Mouse (Mus musculus) midbrain, embryonic 14.5 days (tissue): Measurements from ENCODE around the gene Dnajb6. TPM values are rescaled to one million over a fixed set of nuclear protein-coding genes. Genes with fewer than 3 reads are reported as not detected.

ENCODE experiments used
- ATAC-seq: fragments of 200-750 bp; cut with Nextera tagmentation; 2 replicates; pipeline ENCODE4 v1.8.0; 2017; ENCODE audit warnings: moderate number of reproducible peaks, moderate library complexity; ENCODE audit not compliant: low FRiP score, low TSS enrichment
- DNase-seq: peaks from one replicate; pipeline ENCODE4 v3.0.0-alpha.2; 2015
- H3K27ac ChIP-seq: fragments of 300-500 bp; sonication (generic); replicated peaks from 2 replicates; pipeline ENCODE4 v1.5.1; 2014; ENCODE audit warnings: mild to moderate bottlenecking, low read depth, low read length, moderate library complexity
- H3K27me3 ChIP-seq: fragments of 300-500 bp; sonication (generic); 2 replicates; pipeline ENCODE4 v1.6.1; 2014; ENCODE audit warnings: low read length, control low read depth, mixed read lengths; ENCODE audit not compliant: control insufficient read depth, insufficient read depth
- H3K36me3 ChIP-seq: fragments of 300-500 bp; sonication (generic); 2 replicates; pipeline ENCODE4 v1.6.1; 2014; ENCODE audit warnings: low read length, control low read depth; ENCODE audit not compliant: control insufficient read depth, insufficient read depth
- H3K4me1 ChIP-seq: fragments of 300-500 bp; sonication (generic); 2 replicates; pipeline ENCODE4 v1.6.1; 2014; ENCODE audit warnings: mild to moderate bottlenecking, antibody characterized with exemption, low read length, control low read depth; ENCODE audit not compliant: control insufficient read depth, insufficient read depth
- H3K4me2 ChIP-seq: fragments of 300-500 bp; sonication (generic); 2 replicates; pipeline ENCODE4 v1.6.1; 2014; ENCODE audit warnings: mild to moderate bottlenecking, low read length, moderate library complexity
- H3K4me3 ChIP-seq: fragments of 300-500 bp; sonication (generic); replicated peaks from 2 replicates; pipeline ENCODE4 v1.5.1; 2014; ENCODE audit warnings: low read depth, low read length
- H3K9ac ChIP-seq: fragments of 300-500 bp; sonication (generic); replicated peaks from 2 replicates; pipeline ENCODE4 v1.6.1; 2014; ENCODE audit warnings: mild to moderate bottlenecking, low read length, moderate library complexity
- H3K9me3 ChIP-seq: fragments of 300-500 bp; sonication (generic); 2 replicates; pipeline ENCODE4 v1.6.1; 2016; ENCODE audit warnings: low read length, control low read depth, mixed read lengths; ENCODE audit not compliant: control insufficient read depth
- WGBS: fragments of 180-500 bp; shearing (Covaris S2); extraction: QIAGEN DNeasy Blood & Tissue Kit; methylation state at CpG from one replicate; pipeline ENCODE4 v1.1.7; 2014; 5-methylcytosine and 5-hydroxymethylcytosine counted together
- polyA plus RNA-seq: library from polyadenylated mRNA; unstranded; fragments of >200 nt; fragmentation: Nextera tagmentation; extraction: Ambion mirVana; gene quantifications from 2 replicates; pipeline ENCODE4 v1.2.1, GENCODE M21; 2014

Dnajb6 gene
- polyA plus RNA-seq, 1 experiment from 2014 or later, result 353 TPM

DNA sequence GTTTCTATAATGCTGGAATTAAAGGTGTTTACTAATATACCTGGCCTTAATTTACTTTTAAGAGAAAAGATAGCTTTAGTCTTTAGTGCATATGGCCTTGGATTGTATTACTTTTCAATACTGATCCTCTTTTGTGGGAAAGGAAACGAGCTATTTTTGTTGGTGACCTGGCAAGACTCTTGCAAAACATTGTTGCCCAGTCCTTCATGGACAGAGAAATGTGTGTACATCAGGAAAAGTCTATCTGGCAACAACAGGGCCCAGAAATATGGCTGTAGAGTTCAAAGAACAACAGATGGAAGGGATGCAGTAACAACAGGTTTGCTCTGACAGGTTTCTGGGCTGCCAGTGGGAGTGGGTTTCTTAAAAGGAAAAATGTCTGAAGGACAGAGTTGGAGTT lies 5.2 kb downstream of the Dnajb6 start:
- WGBS, result 87% methylated on average over 1 of the region's 1 CpGs
- no peak for ATAC-seq

DNA sequence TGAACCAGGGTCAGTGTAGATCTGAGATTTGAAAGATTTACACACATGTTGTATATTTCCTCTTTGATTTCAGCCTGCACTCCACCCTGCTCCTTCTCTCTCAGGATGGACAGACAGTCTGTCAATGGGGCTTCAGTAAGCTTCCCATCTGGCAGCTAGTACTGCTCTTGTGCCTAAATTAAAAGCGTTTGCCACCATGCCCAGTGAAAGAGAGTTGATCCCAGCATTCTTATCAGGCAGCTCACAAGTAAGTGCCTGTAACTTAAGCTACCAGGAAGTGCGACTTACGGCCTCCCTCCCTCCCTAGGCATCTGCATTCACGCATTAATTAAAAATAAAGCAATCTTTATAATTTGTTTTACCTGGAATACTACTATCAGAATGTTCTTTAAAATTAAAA lies 5.6 kb downstream of the Dnajb6 start:
- no peak overlapping the region for H3K4me3 ChIP-seq
- H3K4me2 ChIP-seq, result no peak overlapping the region
- ATAC-seq (no peak), DNase-seq (no peak)
- no peaks in the 10 kb centered on the region for H3K36me3 ChIP-seq
- H3K27ac ChIP-seq, result no peak overlapping the region
- H3K9ac ChIP-seq, result no peak overlapping the region
- no peaks in the 10 kb centered on the region for H3K9me3 ChIP-seq
- H3K4me1 ChIP-seq, result peaks cover 16% of the 10 kb centered on the region
- H3K27me3 ChIP-seq, result no peaks in the 10 kb centered on the region
- WGBS, result 81% methylated on average over 4 of the region's 4 CpGs

More for the DNA sequence above, 5.2 kb downstream of the Dnajb6 start:
- Histone ChIP-seq H3K4me2 (no peak overlapping the region), H3K4me3 (no peak overlapping the region), H3K27me3 (no peaks in the 10 kb centered on the region), H3K36me3 (no peaks in the 10 kb centered on the region), H3K4me1 (peaks cover 16% of the 10 kb centered on the region), H3K9ac (no peak overlapping the region), H3K27ac (no peak overlapping the region), H3K9me3 (no peaks in the 10 kb centered on the region)
- DNase-seq, result no peak

DNA sequence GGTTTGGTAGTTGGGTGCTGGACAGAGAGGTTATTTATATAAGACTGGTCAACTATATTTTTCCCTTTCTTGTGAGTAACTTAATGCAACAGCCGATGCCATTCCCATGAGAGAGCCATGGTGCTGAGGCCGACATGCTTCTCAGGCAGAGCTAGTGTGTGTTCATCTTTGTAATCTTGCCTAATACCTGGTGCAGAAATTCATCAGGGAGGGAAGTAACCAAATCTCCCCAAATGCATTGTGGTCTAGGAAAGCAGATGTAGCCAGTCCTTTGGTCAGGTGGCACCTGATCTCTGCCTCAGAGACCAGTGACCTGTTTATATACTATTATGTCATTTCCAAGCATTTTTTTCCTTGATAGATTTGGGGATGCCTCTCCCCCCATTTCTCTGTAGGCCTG lies 12.2 kb downstream of the Dnajb6 start:
- no peak for DNase-seq
- H3K27me3 ChIP-seq, result no peaks in the 10 kb centered on the region
- H3K9ac ChIP-seq, result no peak overlapping the region
- WGBS, result 92% methylated on average over 2 of the region's 2 CpGs
- ATAC-seq, result no peak
- H3K4me1 ChIP-seq, result no peaks in the 10 kb centered on the region
- H3K4me3 ChIP-seq, result no peak overlapping the region
- H3K9me3 ChIP-seq, result no peaks in the 10 kb centered on the region
- no peak overlapping the region for H3K4me2 ChIP-seq
- no peak overlapping the region for H3K27ac ChIP-seq
- peaks cover 28% of the 10 kb centered on the region for H3K36me3 ChIP-seq

DNA sequence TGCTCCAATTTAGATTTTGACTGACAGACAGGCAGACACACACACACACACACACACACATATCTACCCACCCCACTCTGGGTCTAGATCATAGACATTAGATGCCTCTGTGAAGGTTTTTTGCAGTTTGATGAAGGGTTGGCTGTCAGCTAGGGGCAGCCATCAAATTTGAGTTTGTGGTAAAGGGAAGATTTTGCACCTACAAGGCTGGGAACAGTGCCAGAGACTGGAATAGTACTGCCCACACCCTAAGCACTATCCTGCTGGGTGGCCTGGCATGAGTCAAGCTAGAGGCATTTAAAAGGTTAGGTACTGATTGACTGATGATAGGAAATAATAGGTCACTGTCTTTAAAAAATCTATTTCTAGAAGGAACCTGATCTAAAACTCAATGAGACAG lies 15.8 kb downstream of the Dnajb6 start:
- H3K9ac ChIP-seq, result no peak overlapping the region
- peaks cover 64% of the 10 kb centered on the region for H3K36me3 ChIP-seq
- no peaks in the 10 kb centered on the region for H3K27me3 ChIP-seq
- H3K27ac ChIP-seq, result no peak overlapping the region
- H3K4me2 ChIP-seq, result no peak overlapping the region
- DNase-seq (no peak), ATAC-seq (no peak)
- no peaks in the 10 kb centered on the region for H3K9me3 ChIP-seq
- no peak overlapping the region for H3K4me3 ChIP-seq
- H3K4me1 ChIP-seq, result no peaks in the 10 kb centered on the region

DNA sequence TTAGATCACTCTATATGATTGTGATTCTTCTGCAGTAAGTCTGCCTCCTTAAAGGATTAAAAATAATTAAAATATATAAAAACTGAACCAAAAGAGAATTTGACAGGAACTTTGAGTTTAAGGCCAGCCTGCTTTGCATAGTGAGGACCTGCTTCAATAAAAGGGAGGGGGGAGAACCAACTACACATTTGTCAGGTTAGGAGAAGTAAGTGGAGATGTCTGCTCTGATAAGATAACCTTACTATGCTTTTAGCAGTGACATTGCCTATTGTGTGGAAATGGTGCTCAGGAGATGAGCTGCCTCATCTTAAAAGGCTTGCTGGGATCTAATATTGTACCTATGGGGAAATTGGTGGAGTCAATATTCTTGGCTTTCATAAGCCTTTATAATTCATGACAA lies 17.4 kb downstream of the Dnajb6 start:
- Histone ChIP-seq H3K4me2 (no peak overlapping the region), H3K36me3 (peaks cover 80% of the 10 kb centered on the region), H3K4me1 (no peaks in the 10 kb centered on the region), H3K9ac (no peak overlapping the region), H3K27me3 (no peaks in the 10 kb centered on the region), H3K4me3 (no peak overlapping the region), H3K9me3 (no peaks in the 10 kb centered on the region), H3K27ac (no peak overlapping the region)
- no peak for DNase-seq
- ATAC-seq, result no peak

DNA sequence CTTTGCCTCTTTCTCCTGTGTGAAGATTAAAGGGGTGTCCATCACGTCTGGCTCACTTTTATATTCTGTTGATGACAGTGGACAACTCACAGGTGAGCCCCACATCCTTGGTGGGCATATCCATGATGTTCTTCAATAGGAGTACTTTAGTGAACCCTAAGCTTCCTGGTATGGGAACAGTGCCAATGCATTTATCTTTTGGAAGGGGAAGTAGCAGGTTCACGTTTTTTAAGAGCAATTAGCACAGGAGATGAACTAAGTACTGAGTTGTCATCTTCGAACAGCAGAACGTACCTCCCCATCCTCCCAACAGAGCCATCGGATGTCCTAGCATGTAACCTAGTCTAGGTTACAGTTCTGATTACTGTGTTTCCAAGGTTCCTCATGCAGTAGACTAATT lies 23.8 kb downstream of the Dnajb6 start:
- Histone ChIP-seq H3K4me2 (no peak overlapping the region), H3K27me3 (no peaks in the 10 kb centered on the region), H3K36me3 (peaks cover 79% of the 10 kb centered on the region), H3K9ac (no peak overlapping the region), H3K4me3 (no peak overlapping the region), H3K9me3 (no peaks in the 10 kb centered on the region), H3K27ac (no peak overlapping the region), H3K4me1 (no peaks in the 10 kb centered on the region)
- ATAC-seq, result no peak
- DNase-seq, result no peak
- WGBS, result 89% methylated on average over 5 of the region's 5 CpGs

DNA sequence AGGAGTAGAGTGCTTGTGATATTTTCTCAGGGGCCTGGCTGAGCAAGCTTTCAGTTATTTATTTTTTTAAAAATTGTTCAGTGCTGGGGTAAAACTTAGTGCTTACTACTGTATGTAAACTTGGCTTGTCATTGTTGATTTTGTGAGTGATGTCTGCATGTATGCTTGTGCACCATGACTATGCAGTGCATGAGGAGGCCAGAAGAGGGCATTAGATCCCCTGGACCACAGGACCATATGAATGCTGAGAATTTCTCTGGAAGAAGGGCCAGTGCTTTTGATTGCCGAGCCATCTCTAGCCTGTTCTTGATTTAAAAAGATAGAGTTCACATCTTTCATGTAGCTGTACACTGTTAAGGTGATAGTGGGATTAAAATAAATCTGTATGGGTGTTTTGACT lies 35.4 kb downstream of the Dnajb6 start:
- no peak for ATAC-seq
- Histone ChIP-seq H3K4me2 (no peak overlapping the region), H3K27me3 (no peaks in the 10 kb centered on the region), H3K9me3 (no peaks in the 10 kb centered on the region), H3K36me3 (peaks cover 42% of the 10 kb centered on the region), H3K4me3 (no peak overlapping the region), H3K4me1 (no peaks in the 10 kb centered on the region), H3K27ac (no peak overlapping the region), H3K9ac (no peak overlapping the region)
- DNase-seq, result peak; percentile 13
- 92% methylated on average over 1 of the region's 1 CpGs for WGBS

DNA sequence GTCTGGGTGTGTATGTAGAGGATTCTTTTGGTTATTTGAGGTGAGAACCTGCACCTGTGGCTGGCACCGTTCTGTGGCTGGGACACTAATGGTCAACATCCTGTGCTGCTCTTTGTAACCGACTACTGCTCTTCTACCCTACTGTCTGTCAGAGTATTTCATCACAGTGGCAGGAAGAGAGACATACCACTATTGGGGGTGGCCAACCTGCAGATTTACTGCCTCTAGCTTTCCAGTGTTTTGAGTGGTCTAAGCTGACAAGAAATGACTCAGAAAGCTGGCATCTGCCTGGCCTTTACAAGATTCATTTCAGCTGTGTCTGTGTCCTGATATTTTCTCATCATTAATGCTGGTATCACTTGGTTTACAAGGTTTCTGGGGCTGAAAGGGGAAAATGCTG lies 36.5 kb downstream of the Dnajb6 start:
- no peak for ATAC-seq
- Histone ChIP-seq H3K4me1 (no peaks in the 10 kb centered on the region), H3K9ac (no peak overlapping the region), H3K27me3 (no peaks in the 10 kb centered on the region), H3K4me3 (no peak overlapping the region), H3K36me3 (peaks cover 39% of the 10 kb centered on the region), H3K27ac (no peak overlapping the region), H3K4me2 (no peak overlapping the region), H3K9me3 (no peaks in the 10 kb centered on the region)
- 92% methylated on average over 2 of the region's 2 CpGs for WGBS
- DNase-seq, result no peak

DNA sequence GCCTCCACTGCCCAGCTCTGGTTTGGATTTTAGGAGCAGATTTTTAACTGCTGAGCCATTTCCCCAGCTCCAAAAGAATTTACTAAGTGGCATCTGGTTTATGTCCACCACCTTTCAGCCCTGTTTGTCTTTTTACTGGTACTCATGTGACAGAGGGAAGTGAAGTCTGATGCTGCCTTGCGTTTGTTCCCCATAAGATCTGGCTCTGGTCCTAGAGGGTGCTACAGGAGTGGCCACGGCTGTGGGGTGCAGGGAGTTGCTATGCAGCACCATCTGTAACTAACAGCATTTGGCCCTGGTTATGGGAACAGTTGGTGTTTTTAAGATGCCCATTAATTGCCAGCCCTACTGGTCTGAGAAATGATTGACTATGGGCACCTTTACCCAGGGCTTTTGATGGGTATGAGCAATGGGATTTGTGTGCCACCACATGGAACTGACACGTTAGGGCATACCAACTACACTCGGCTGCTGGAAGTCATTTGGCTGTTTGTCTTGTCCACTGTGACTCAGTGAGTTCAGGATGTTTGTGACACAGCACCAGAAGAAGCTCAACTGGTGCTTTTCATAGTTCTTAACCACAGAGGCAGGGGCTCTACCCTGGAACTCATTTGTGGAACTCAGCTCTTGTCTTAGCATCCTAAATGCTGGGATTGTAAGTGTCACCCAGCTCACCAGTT lies 37.3 kb downstream of the Dnajb6 start:
- H3K9ac ChIP-seq, result no peak overlapping the region
- H3K4me3 ChIP-seq, result no peak overlapping the region
- ATAC-seq (no peak), DNase-seq (no peak)
- WGBS, result 89% methylated on average over 4 of the region's 4 CpGs
- H3K27me3 ChIP-seq, result no peaks in the 10 kb centered on the region
- no peak overlapping the region for H3K4me2 ChIP-seq
- no peaks in the 10 kb centered on the region for H3K4me1 ChIP-seq
- H3K36me3 ChIP-seq, result peaks cover 32% of the 10 kb centered on the region
- H3K27ac ChIP-seq, result no peak overlapping the region
- no peaks in the 10 kb centered on the region for H3K9me3 ChIP-seq
